Mouse (Mus musculus): ENCODE measurements at regions not wholly inside any gene's neighbourhood (a gene's known extent, or its start where the extent isn't known, plus 50 kb on each side); places are given as distances from the start of the nearest gene placed in this dataset.

DNA sequence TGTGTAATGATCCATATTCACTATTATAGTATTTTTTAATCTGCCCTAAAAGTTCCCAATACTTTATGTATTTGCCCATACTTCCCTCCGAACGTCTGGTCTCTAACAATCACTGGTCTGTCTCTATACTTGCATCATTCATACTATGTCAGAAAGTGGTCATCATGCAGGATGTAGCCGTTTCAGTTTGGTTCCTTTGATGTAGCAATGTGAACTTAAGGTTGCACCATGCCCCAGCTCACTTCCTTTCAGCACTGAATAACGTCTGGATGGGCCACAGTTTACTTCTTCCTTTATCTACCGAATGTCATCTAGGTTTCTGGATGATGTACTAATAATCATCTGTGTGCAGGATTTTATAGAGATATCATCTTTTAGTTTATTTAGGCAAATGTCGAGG, 461.9 kb downstream of the Rpl10l start:
- no peak for DNase-seq (ENCODE audit: low read depth, low spot score)

DNA sequence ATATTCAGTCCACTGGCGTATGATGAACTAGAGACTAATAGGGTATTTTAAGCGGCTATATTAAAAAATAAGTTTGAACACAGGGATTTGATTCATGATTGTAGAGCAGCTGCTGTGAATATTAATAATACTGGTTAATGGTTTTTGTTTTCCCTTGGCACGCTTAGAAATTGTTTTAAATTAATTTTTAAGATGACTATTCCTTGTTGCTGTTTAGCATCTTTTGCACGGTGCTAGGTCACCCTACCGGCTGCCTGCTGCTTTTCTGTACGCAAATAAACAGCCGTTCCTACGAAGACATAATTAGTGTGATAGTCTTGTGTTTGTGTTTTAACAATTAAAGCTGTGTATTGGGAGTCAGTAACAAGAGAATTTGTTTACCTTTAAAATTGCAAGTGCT, 485.1 kb downstream of the Rpl10l start:
- no peak for DNase-seq (ENCODE audit: low read depth, low spot score)

DNA sequence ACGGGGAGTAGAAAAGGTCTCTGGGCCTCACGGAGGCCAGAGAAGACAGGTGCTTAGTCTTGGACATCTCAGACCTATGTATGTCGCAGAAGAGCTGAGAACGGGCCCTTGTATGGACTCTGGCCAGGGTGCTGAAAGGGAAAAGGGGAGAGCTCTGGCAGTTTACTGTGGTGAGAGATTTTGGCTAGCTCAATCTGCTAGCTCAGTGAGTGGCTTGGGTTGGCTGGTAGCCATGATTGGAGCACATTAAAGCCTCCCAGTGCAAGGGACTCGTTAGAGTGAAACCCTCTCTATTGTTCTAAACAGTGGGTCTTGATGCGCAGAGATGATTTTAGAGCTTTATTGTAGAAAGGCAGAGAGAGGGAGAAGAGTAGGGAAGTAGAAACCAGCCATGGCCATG, 512.7 kb downstream of the Rpl10l start:
- peak; percentile 5 for DNase-seq (ENCODE audit: low read depth, low spot score)

All from ZHBTc4 (cell line).